Mouse (Mus musculus) heart, adult 11 months (tissue): ENCODE results near the gene Cd2.

Source experiments
- DNase-seq: peaks from one replicate; pipeline ENCODE4 v3.0.0; 2022

Cd2 gene

DNA sequence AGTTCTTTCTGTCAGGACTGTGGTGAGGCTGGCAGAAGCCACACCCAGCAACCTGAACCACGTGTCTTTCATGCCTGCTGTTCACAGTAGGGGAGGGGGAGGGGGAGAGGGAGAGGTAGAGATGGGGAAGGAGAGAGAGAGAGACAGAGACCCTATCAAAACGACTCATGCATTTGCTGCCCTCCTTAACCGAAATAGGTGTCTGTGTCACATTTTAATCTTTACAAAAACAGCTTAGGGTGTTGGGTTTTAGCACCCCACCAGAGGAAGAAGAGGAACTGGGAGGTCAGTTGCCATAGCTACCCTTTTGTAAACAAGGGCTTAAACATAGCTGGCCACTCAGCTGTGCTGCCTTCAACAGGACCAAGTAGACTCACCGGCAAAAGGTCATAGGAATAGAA, at the start of gene Cd2:
Gene Cd2, minus strand, starts transcription at position 29 of the 401 bp plus-strand sequence.
- no peak for DNase-seq

DNA sequence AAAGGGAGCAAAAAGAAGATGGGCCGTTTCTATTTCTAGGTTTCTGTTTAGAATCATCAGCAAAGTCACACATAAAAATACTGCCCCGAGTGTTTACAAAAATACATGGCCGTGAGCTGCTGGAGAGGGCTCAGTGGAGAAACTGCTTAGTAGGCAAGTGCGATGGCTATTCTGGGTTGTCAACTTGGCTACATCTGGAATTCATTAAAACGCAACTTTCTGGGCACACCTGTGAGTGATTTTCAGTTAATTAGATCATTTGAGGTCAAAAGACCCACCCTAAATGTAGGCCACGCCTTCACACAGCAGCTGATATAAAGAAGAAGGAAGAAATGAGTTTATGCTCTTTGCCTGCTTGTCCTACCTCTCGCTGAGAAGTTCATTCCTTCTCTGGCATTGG, 40.9 kb upstream of the Cd2 start:
- no peak for DNase-seq

- no peak for DNase-seq
Measured at GRCm38 (mm10) chr3:101327248-101327647, 39.5 kb upstream of the Cd2 start.

DNA sequence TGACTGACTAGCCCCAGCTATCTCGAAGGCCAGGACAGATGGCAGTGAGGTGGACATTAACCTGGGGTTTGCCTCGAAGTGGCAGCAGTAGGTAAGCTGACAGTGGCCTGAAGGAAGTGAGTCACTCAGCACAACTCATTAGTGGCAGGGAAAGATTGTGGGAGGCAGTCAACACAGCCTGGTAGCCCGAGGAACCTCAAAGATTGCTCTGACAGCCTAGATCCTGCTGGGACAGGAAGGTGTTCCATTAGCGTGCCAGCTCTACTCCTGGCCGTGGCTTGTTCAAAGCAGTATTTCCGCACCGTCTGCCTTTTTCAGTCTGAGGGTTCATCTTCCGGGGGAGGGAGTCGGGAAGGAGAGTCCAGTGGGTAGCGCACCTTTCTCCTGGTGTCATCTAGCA, 34.7 kb upstream of the Cd2 start:
- DNase-seq = no peak

- no peak for DNase-seq
Measured at GRCm38 (mm10) chr3:101320874-101321273, 33.1 kb upstream of the Cd2 start.

GRCm38 (mm10) chr3:101318516-101319170, 30.9 kb upstream of the Cd2 start:
- no peak for DNase-seq

DNA sequence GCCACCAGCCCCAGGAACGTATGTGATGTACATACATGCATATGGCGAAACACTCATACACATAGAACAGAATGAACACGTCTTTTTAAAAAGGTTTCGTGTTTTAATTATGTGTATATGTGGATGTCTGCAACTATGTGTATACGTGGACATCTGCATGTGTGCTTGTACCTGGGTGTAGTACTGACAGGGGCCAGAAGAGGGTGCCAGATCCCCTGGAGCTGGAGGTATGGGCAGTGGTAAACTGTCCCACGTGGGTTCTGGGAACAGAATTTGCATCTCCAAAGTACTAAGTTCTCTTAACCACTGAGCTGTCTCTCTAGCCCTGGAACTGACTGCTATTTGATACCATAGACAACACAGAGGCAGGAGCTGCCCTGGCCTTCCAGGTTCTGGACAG, 30.4 kb upstream of the Cd2 start:
- DNase-seq = no peak

DNA sequence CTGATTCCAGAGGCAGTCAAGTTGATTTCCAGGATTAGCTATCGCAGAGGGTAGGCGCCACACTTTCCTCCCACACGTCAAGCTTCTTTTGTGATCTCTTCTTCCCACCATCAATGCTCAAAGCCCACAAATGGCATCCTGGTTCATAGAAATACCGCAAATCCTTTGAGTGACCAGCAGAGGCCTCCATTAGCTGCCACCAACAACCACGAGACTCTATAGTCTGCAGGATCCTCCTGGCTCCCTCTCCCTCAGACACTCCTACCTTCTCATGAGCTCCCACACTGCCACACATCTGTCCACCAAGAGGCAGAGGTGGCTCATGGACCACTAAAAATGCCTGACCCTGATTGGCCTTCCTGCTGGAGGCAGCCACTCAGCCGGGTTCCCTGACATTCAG, 27.2 kb upstream of the Cd2 start:
- no peak for DNase-seq

DNA sequence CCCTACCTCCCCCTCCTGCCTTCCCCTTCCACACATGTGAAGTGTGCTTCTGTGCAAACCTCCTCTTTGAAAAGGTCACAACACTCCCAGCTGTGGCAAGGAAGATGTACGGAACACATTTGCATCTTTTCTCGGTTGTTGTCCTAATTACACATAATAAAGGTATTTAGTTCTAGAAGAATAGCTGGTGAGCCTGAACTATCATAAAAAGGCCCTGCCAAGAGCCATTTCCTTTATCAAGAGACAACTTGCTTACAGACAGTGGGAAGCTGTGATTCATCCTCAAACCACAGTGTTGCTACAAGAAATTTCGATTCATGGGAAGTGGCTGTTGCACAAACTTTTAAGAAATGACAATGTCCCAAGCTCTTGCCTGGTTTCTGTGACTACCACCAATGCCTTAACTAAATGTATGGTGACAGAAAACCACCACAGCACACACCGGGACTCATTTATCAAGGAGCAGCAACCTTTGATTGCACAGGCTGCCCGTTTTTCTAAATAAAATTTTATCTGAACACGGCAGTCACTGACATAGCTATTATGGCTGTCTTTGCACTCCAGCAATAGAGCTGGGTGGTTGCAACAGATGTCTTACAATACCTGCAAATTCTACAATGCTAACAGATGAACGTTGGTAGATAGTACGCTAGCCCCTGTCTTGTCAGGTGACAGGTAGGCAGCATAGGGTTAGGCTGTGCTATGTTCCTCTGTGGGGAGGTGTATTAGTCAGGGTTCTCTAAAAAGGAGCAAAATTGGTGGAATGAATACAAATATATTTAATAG, 25.7 kb upstream of the Cd2 start:
- no peak for DNase-seq

DNA sequence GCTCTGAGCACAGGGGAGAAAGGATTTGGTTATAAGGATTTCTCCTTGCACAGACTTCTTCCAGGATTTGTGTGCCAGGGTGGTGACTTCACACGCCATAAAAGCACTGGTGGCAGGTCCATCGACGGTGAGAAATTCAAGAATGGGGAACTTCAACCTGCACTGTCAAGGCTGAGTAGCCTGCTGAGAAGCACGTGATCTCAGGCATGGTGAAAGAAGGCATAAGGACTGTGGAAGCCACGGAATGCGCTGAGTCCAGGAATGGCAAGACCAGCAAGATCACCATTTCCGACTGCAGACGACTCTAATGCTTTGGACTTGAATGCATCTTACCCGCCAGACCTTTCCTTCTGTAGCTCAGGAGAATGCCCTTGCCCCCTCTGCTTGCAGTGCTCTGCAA, 23.2 kb upstream of the Cd2 start:
- no peak for DNase-seq

DNA sequence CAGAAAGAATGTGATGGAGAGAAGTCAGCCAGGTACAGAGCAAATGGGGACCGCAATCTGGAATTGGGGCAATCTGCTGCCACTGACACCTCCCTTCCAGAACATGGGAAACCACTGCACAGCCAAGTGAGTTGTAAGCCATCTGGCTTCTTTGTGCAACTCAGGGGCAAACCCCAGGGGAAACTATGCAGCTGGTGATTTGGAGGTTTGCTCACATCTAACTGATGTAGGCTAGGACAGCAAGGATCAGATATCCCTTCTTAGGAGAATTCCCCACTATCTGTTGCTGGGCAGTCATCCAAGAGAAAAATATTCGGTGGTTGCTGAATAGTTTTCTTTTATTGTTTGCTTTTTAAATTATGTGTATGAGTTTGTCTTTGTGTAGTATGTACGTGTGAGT, 21.9 kb upstream of the Cd2 start:
- DNase-seq = no peak

DNA sequence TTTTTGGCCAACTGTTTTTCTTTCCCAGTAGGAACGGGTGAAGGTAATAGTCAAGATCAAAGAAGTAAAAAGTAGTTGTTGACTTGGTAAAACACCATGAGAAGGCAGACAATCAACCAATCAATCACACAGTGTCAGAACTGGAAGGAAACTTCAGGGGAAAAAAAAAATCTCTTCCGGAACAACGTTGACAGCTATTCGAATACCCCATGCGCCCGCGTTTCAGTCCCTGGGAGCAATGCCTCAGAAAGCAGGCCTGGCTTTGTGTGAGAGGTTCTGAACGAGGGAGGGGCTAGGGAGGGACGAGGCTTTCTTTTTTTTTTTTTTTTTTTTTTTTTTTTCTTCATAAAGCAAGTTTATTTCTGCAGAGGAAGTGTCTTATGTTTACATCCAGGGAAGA, 18.4 kb upstream of the Cd2 start:
- DNase-seq = no peak

DNA sequence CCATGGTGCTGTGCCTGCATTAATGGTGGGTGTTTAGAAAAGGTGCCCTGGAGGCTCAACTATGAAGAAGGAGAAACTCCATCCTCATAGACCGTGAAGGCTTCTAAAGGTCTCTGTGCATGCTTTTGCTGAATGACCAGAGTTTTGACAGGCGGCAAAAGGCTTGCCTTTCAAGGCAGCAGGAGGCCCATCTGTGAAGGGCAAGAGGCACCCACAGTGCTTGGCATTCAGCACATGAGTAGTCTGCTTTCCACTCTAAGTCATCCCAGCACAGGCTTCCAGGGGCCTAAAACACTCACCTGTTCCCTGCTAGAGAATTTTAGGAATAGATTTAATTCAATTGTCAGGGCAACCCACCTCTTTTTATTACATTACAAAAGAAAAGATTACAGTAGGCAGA, 17.3 kb upstream of the Cd2 start:
- no peak for DNase-seq

- peak; percentile 94 for DNase-seq
Measured at GRCm38 (mm10) chr3:101304156-101304555, 16.4 kb upstream of the Cd2 start.

- DNase-seq = peak; percentile 97
Measured at GRCm38 (mm10) chr3:101300271-101301071, 12.7 kb upstream of the Cd2 start.

GRCm38 (mm10) chr3:101299591-101299990, 11.9 kb upstream of the Cd2 start:
- no peak for DNase-seq

GRCm38 (mm10) chr3:101297221-101297620, 9.5 kb upstream of the Cd2 start:
- DNase-seq = no peak

- no peak for DNase-seq
Measured at GRCm38 (mm10) chr3:101295931-101296820, 8.4 kb upstream of the Cd2 start.

DNA sequence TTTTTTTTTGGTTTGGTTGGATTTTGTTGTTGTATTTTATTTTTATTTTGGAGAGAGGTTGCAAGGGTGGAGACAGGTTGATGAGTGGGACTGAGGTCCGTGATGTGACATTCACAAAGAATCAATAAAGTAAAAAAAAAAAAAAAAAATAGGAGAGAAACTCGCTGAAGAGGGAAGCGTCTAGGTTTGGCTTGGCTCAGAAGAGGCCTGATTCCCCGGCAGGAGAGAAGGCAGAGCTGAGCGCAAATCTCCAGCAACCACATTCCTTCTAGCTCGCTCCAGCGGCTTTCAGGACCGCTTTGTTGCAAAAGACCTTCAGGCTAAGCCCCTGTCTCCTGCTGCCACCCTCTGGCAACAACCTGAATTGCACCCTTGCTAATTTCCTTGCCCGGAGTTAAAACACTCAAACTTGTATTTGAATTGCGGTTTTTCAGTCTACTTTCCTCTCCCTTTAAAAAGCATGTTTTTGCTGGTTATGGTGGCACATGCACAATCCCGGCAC, 7.7 kb upstream of the Cd2 start:
- peak; percentile 98 for DNase-seq

GRCm38 (mm10) chr3:101294487-101295365, 7.0 kb upstream of the Cd2 start:
- peak; percentile 98 for DNase-seq

GRCm38 (mm10) chr3:101293571-101294135, 5.9 kb upstream of the Cd2 start:
- DNase-seq = peak; percentile 96
